Mouse (Mus musculus) CH12.LX (cell line): ENCODE results near the gene Cdc37l1. TPM values are rescaled to one million over a fixed set of nuclear protein-coding genes. Genes with fewer than 3 reads are reported as not detected.
A peak's percentile ranks its signal among the peaks of the same experiment; 100 is the strongest.

Source experiments
- DNase-seq: peaks from one replicate; pipeline ENCODE4 v3.0.0-alpha.2; 2013; ENCODE audit errors: extremely low read depth
- H3K27ac ChIP-seq: 2 replicates; pipeline ENCODE4 v1.5.1; 2012; ENCODE audit warnings: low read depth, mild to moderate bottlenecking, control low read depth, moderate library complexity; ENCODE audit not compliant: insufficient read depth
- H3K27me3 ChIP-seq: replicated peaks from 2 replicates; pipeline ENCODE3; 2012; ENCODE audit warnings: inconsistent platforms
- H3K36me3 ChIP-seq, 2 experiments: replicated peaks in 1 of 2; 2 replicates each; pipeline versions ENCODE3 to v1.6.1; 2012; ENCODE audit warnings: inconsistent platforms in 1 of 2, low read length in 1 of 2, mild to moderate bottlenecking in 1 of 2, mixed read lengths in 1 of 2, moderate library complexity in 1 of 2; ENCODE audit not compliant: control insufficient read depth in 1 of 2, insufficient read depth in 1 of 2
- H3K4me1 ChIP-seq, 2 experiments: 2 replicates each; pipeline ENCODE4 v1.6.1; 2012; ENCODE audit warnings: inconsistent platforms in 1 of 2, moderate library complexity in 1 of 2; ENCODE audit not compliant: insufficient read depth in 2 of 2, control insufficient read depth in 1 of 2
- H3K4me2 ChIP-seq: 2 replicates; pipeline ENCODE4 v1.6.1; 2012; ENCODE audit warnings: low read depth, mild to moderate bottlenecking, control low read depth; ENCODE audit not compliant: poor library complexity, insufficient read depth, severe bottlenecking
- H3K4me3 ChIP-seq, 3 experiments: fragments of 150-350 bp in 1 of 3; sonication (generic) in 1 of 3; replicated peaks in 1 of 3; 2 replicates each; pipeline versions ENCODE3 to v1.5.1; 2011 to 2012; ENCODE audit warnings: low read depth in 2 of 3, low read length in 2 of 3, mild to moderate bottlenecking in 2 of 3, moderate library complexity in 2 of 3, control low read depth in 1 of 3, improper control_type of control experiment in 1 of 3, inconsistent platforms in 1 of 3, mixed read lengths in 1 of 3; ENCODE audit not compliant: poor library complexity in 1 of 3
- H3K79me2 ChIP-seq: replicated peaks from 2 replicates; pipeline ENCODE4 v1.6.1; 2012; ENCODE audit warnings: mild to moderate bottlenecking, moderate library complexity; ENCODE audit not compliant: control insufficient read depth, poor library complexity, insufficient read depth, severe bottlenecking; ENCODE audit errors: extremely low read depth
- H3K9ac ChIP-seq: 2 replicates; pipeline ENCODE4 v1.6.1; 2012; ENCODE audit warnings: low read depth, mild to moderate bottlenecking, control low read depth, moderate library complexity; ENCODE audit not compliant: insufficient read depth
- H3K9me3 ChIP-seq: replicated peaks from 2 replicates; pipeline ENCODE3; 2012; ENCODE audit warnings: low read length, inconsistent platforms, mixed read lengths
- BHLHE40 ChIP-seq: IDR thresholded peaks from 2 replicates; pipeline ENCODE4 v1.6.1; 2011; ENCODE audit warnings: mild to moderate bottlenecking, low read depth, low read length, improper control_type of control experiment
- CHD2 ChIP-seq: IDR thresholded peaks from 2 replicates; pipeline ENCODE4 v1.6.1; 2011; ENCODE audit warnings: low read length, improper control_type of control experiment
- CTCF ChIP-seq, 2 experiments: IDR thresholded peaks in 1 of 2; conservative IDR thresholded peaks in 1 of 2; 2 replicates each; pipeline ENCODE4 v1.5.1; 2011 to 2012; ENCODE audit warnings: low read depth in 2 of 2, low read length in 2 of 2, improper control_type of control experiment in 1 of 2, inconsistent platforms in 1 of 2, mild to moderate bottlenecking in 1 of 2, moderate library complexity in 1 of 2
- E2F4 ChIP-seq: IDR thresholded peaks from 2 replicates; pipeline ENCODE4 v1.6.1; 2011; ENCODE audit warnings: low read depth, low read length, improper control_type of control experiment; ENCODE audit not compliant: insufficient replicate concordance
- ELF1 ChIP-seq: IDR thresholded peaks from 2 replicates; pipeline ENCODE4 v1.6.1; 2014; ENCODE audit warnings: low read depth, mild to moderate bottlenecking, inconsistent platforms, low read length, improper control_type of control experiment
- ETS1 ChIP-seq: conservative IDR thresholded peaks from 2 replicates; pipeline ENCODE4 v1.6.1; 2012; ENCODE audit warnings: low read depth, mild to moderate bottlenecking, inconsistent platforms, low read length, improper control_type of control experiment, moderate library complexity
- GABPA ChIP-seq: IDR thresholded peaks from 2 replicates; pipeline ENCODE4 v1.6.1; 2012; ENCODE audit warnings: low read depth, low read length, improper control_type of control experiment, inconsistent platforms; ENCODE audit not compliant: insufficient replicate concordance
- HCFC1 ChIP-seq: IDR thresholded peaks from 2 replicates; pipeline ENCODE4 v1.6.1; 2012; ENCODE audit warnings: low read depth, mild to moderate bottlenecking, inconsistent platforms, low read length, improper control_type of control experiment
- IRF4 ChIP-seq: IDR thresholded peaks from 2 replicates; pipeline ENCODE4 v1.6.1; 2014; ENCODE audit warnings: low read depth, mild to moderate bottlenecking, inconsistent platforms, low read length, improper control_type of control experiment
- JUN ChIP-seq: IDR thresholded peaks from 2 replicates; pipeline ENCODE4 v1.6.1; 2011; ENCODE audit warnings: low read depth, mild to moderate bottlenecking, low read length, improper control_type of control experiment, moderate library complexity; ENCODE audit not compliant: insufficient read depth
- JUND ChIP-seq: conservative IDR thresholded peaks from 2 replicates; pipeline ENCODE4 v1.6.1; 2011; ENCODE audit warnings: low read depth, low read length, improper control_type of control experiment
- MAX ChIP-seq: IDR thresholded peaks from 2 replicates; pipeline ENCODE4 v1.6.1; 2011; ENCODE audit warnings: low read length, improper control_type of control experiment
- MAZ ChIP-seq: IDR thresholded peaks from 2 replicates; pipeline ENCODE4 v1.6.1; 2012; ENCODE audit warnings: low read depth, mild to moderate bottlenecking, inconsistent platforms, low read length, improper control_type of control experiment, moderate library complexity
- MEF2A ChIP-seq: IDR thresholded peaks from 2 replicates; pipeline ENCODE4 v1.6.1; 2014; ENCODE audit warnings: low read depth, mild to moderate bottlenecking, inconsistent platforms, low read length, improper control_type of control experiment, borderline replicate concordance
- MXI1 ChIP-seq: IDR thresholded peaks from 2 replicates; pipeline ENCODE4 v1.6.1; 2011; ENCODE audit warnings: mild to moderate bottlenecking, low read depth, low read length, improper control_type of control experiment
- MYC ChIP-seq: IDR thresholded peaks from 2 replicates; pipeline ENCODE4 v1.6.1; 2011; ENCODE audit warnings: low read depth, mild to moderate bottlenecking, improper control_type of control experiment, low read length
- NELFE ChIP-seq: IDR thresholded peaks from 2 replicates; pipeline ENCODE4 v1.6.1; 2011; ENCODE audit warnings: low read depth, low read length, improper control_type of control experiment
- NRF1 ChIP-seq: IDR thresholded peaks from 2 replicates; pipeline ENCODE4 v1.6.1; 2014; ENCODE audit warnings: low read depth, mild to moderate bottlenecking, inconsistent platforms, low read length, improper control_type of control experiment, moderate library complexity
- POLR2A ChIP-seq: IDR thresholded peaks from 2 replicates; pipeline ENCODE4 v1.6.1; 2011; ENCODE audit warnings: low read depth, mild to moderate bottlenecking, improper control_type of control experiment, low read length
- RCOR1 ChIP-seq: conservative IDR thresholded peaks from 2 replicates; pipeline ENCODE4 v1.6.1; 2012; ENCODE audit warnings: low read depth, mild to moderate bottlenecking, inconsistent platforms, low read length, improper control_type of control experiment
- SIN3A ChIP-seq: IDR thresholded peaks from 2 replicates; pipeline ENCODE4 v1.6.1; 2012; ENCODE audit warnings: low read length, improper control_type of control experiment, inconsistent platforms
- SMC3 ChIP-seq: IDR thresholded peaks from 2 replicates; pipeline ENCODE4 v1.6.1; 2011; ENCODE audit warnings: low read depth, low read length, improper control_type of control experiment
- TBP ChIP-seq: conservative IDR thresholded peaks from 2 replicates; pipeline ENCODE4 v1.6.1; 2011; ENCODE audit warnings: low read depth, low read length, improper control_type of control experiment
- TCF12 ChIP-seq: IDR thresholded peaks from 2 replicates; pipeline ENCODE4 v1.6.1; 2014; ENCODE audit warnings: low read depth, mild to moderate bottlenecking, inconsistent platforms, low read length, improper control_type of control experiment
- UBTF ChIP-seq: IDR thresholded peaks from 2 replicates; pipeline ENCODE4 v1.6.1; 2012; ENCODE audit warnings: low read depth, mild to moderate bottlenecking, inconsistent platforms, low read length, improper control_type of control experiment, moderate library complexity
- USF1 ChIP-seq: IDR thresholded peaks from 2 replicates; pipeline ENCODE4 v1.6.1; 2014; ENCODE audit warnings: low read depth, mild to moderate bottlenecking, inconsistent platforms, low read length, improper control_type of control experiment
- USF2 ChIP-seq: conservative IDR thresholded peaks from 2 replicates; pipeline ENCODE4 v1.6.1; 2011; ENCODE audit warnings: low read depth, low read length, improper control_type of control experiment
- ZC3H11A ChIP-seq: IDR thresholded peaks from 2 replicates; pipeline ENCODE4 v1.6.1; 2012; ENCODE audit warnings: low read depth, mild to moderate bottlenecking, inconsistent platforms, low read length, improper control_type of control experiment
- ZKSCAN1 ChIP-seq: IDR thresholded peaks from 2 replicates; pipeline ENCODE4 v1.6.1; 2012; ENCODE audit warnings: low read depth, inconsistent platforms, low read length, improper control_type of control experiment, borderline replicate concordance
- ZMIZ1 ChIP-seq: IDR thresholded peaks from 2 replicates; pipeline ENCODE4 v1.6.1; 2012; ENCODE audit warnings: low read depth, mild to moderate bottlenecking, inconsistent platforms, low read length, improper control_type of control experiment
- ZNF384 ChIP-seq: IDR thresholded peaks from 2 replicates; pipeline ENCODE4 v1.6.1; 2012; ENCODE audit warnings: low read depth, low read length, improper control_type of control experiment, inconsistent platforms
- dilution Hi-C: fragments of 300-500 bp; cut with MboI; formaldehyde crosslinking; loops from 2 replicates; pipeline ENCODE4 v1.14.3; 2020; ENCODE audit warnings: low sequenced_read_pairs; ENCODE audit not compliant: extremely low pct_unique_long_range_greater_than_20kb, extremely low pct_ligation_motif_present
- in situ Hi-C: fragments of 300-500 bp; cut with MboI; formaldehyde crosslinking; loops from 3 replicates; pipeline ENCODE4 v1.14.3; 2019; ENCODE audit warnings: low sequenced_read_pairs, low pct_ligation_motif_present, low pct_unique_long_range_greater_than_20kb, mixed read lengths
- polyA plus RNA-seq: library from polyadenylated mRNA; unstranded; fragments of >175 nt; gene quantifications from 2 replicates; pipeline ENCODE4 v1.2.1, GENCODE M21; 2012; ENCODE audit warnings: low read depth; ENCODE audit not compliant: insufficient read length
- total RNA-seq, 2 experiments: library from RNA; depleted of rRNA; stranded (reverse); fragments of 300-350 nt in 1 of 2; fragments of >200 nt in 1 of 2; gene quantifications; 2 replicates each; pipeline ENCODE4 v1.2.3; 2012 to 2014

Gene Cdc37l1
- total and polyA plus RNA-seq, 3 experiments = 14.0 to 26.8 (median 22.9) TPM

DNA sequence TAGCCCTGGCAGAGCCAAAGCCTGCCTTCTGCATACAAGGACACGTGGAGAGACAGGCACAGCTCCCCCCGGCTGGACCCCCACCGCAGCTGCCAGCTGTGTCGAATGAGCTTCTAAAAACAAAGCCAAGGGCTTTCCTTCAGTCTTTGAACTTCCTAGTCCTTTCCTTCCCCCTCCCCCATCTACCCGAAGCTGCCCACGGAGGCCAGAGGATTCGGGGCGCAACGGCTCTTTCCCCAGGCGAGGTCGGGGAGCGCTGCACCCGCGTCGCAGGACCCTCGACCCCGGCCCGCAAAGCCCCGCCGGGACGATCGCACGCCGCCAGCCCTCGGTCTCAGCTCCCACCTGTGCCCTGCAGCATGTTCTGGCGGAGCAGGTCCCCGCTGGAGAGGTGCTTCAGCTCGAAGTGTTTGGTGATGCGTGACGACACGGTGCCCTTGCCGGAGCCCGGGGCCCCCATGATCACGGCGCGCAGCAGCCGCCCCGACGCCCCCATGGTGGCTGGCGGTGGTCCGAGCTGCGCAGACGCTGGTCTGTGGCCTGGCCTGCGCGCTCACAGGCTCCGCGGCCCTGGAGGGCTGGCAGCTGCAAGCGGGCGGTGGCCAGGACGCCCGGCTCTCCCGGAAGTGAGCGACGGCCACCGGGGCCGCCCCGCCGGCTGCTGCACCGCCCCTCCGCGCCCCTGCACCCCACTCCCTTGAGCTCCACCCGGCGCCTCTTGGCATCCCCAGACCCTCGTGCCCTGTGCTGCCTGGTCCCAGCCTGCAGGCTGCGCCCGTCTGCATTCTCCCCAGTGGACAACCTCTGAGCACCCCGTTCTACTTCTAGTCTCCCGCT lies 57.4 kb downstream of the Cdc37l1 start, which contains the start of gene Ak3:
Gene Ak3, minus strand, starts transcription at position 628 of the 837 bp plus-strand sequence.
- H3K9ac ChIP-seq = peak within 1 kb of the TSS; percentile 66
- peaks cover 0 to 25% of the 10 kb centered on the region in 2 experiments; a peak in 2 of 4 replicates for H3K4me1 ChIP-seq
- peak; percentile 65; the same call in 1 of the 2 replicates for TF ChIP-seq POLR2A
- TF ChIP-seq NELFE = peak; percentile 62; the same call in 1 of the 2 replicates
- TF ChIP-seq JUND = no peak
- TF ChIP-seq ZNF384 = peak; percentile 78
- TF ChIP-seq UBTF = no peak
- peak; percentile 46; the same call in 1 of the 2 replicates for TF ChIP-seq SIN3A
- TF ChIP-seq ZKSCAN1 = no peak
- TF ChIP-seq ETS1 = no peak
- peak; percentile 74; the same call in 1 of the 2 replicates for TF ChIP-seq TCF12
- peak; percentile 78 for TF ChIP-seq NRF1
- TF ChIP-seq TBP = no peak
- TF ChIP-seq MEF2A = 0 out of 2 replicates have a peak, but pooled peaks have one; percentile 18
- TF ChIP-seq IRF4 = 0 out of 2 replicates have a peak, but pooled peaks have one; percentile 11
- no peak for TF ChIP-seq GABPA
- TF ChIP-seq HCFC1 = no peak
- TF ChIP-seq USF2 = no peak
- TF ChIP-seq CTCF (conservative IDR thresholded peaks at IDR 0.05 in 1 of 2, IDR thresholded peaks at IDR 0.05 in 1 of 2; ENCODE audit: low read depth in 2 of 2, low read length in 2 of 2) = peak in 1 of 2 experiments; percentile 30; a peak in 2 of 4 replicates
- no peak for TF ChIP-seq ZC3H11A
- no peak for TF ChIP-seq RCOR1
- peak; percentile 59; the same call in 1 of the 2 replicates for TF ChIP-seq MYC
- no peak for TF ChIP-seq USF1
- no peak for TF ChIP-seq E2F4
- TF ChIP-seq CHD2 = peak; percentile 59; the same call in 1 of the 2 replicates
- peak; percentile 26; the same call in 1 of the 2 replicates for TF ChIP-seq MAX
- no peak for TF ChIP-seq JUN
- TF ChIP-seq ELF1 = peak; percentile 89
- TF ChIP-seq MAZ = no peak
- TF ChIP-seq MXI1 = peak; percentile 79
- peak; percentile 55; the same call in 1 of the 2 replicates for TF ChIP-seq ZMIZ1
- no peak for TF ChIP-seq BHLHE40
- no peak for TF ChIP-seq SMC3
- dilution Hi-C loops = no loop called here
- H3K4me3 ChIP-seq = peak within 1 kb of the TSS; percentile 76 to 96 (median 92)
- DNase-seq = peak; percentile 42
- H3K27me3 ChIP-seq = no peaks in the 10 kb centered on the region
- H3K27ac ChIP-seq = no peak within 1 kb of the TSS
- H3K9me3 ChIP-seq = no peaks in the 10 kb centered on the region
- in situ Hi-C loops = no loop called here
- H3K79me2 ChIP-seq = no peaks in the 10 kb centered on the region; the same call in 1 of the 2 replicates
- peak within 1 kb of the TSS; percentile 88 for H3K4me2 ChIP-seq
- peaks cover 0 to 18% of the 10 kb centered on the region in 2 experiments for H3K36me3 ChIP-seq
